Mouse (Mus musculus) heart, postnatal 0 days (tissue): ENCODE measurements around the gene Cc2d1a. TPM values are rescaled to one million over a fixed set of nuclear protein-coding genes. Genes with fewer than 3 reads are reported as not detected.

Experiments used
- ATAC-seq: fragments of 200-750 bp; cut with Nextera tagmentation; 2 replicates; pipeline ENCODE4 v1.8.0; 2017; ENCODE audit warnings: low read depth, moderate number of reproducible peaks, moderate library complexity; ENCODE audit not compliant: insufficient read depth
- DNase-seq: peaks from one replicate; pipeline ENCODE4 v3.0.0-alpha.2; 2016; ENCODE audit warnings: low spot score
- H3K27ac ChIP-seq: fragments of 300-500 bp; sonication (generic); 2 replicates; pipeline ENCODE4 v1.5.1; 2014; ENCODE audit warnings: low read depth, mild to moderate bottlenecking
- H3K27me3 ChIP-seq: fragments of 300-500 bp; sonication (generic); 2 replicates; pipeline ENCODE4 v1.6.1; 2014; ENCODE audit warnings: low read length, mixed read lengths; ENCODE audit not compliant: control insufficient read depth, insufficient read depth
- H3K36me3 ChIP-seq: fragments of 300-500 bp; sonication (generic); replicated peaks from 2 replicates; pipeline ENCODE4 v1.6.1; 2014; ENCODE audit warnings: low read length, mixed read lengths; ENCODE audit not compliant: control insufficient read depth, insufficient read depth
- H3K4me1 ChIP-seq: fragments of 300-500 bp; sonication (generic); 2 replicates; pipeline ENCODE4 v1.6.1; 2014; ENCODE audit warnings: antibody characterized with exemption; ENCODE audit not compliant: control insufficient read depth, insufficient read depth
- H3K4me2 ChIP-seq: fragments of 300-500 bp; sonication (generic); 2 replicates; pipeline ENCODE4 v1.6.1; 2014; ENCODE audit warnings: low read depth, mild to moderate bottlenecking, low read length, moderate library complexity
- H3K4me3 ChIP-seq: fragments of 300-500 bp; sonication (generic); 2 replicates; pipeline ENCODE4 v1.5.1; 2014; ENCODE audit warnings: low read depth, low read length
- H3K9ac ChIP-seq: fragments of 300-500 bp; sonication (generic); replicated peaks from 2 replicates; pipeline ENCODE4 v1.6.1; 2014; ENCODE audit warnings: low read depth, low read length, mixed read lengths
- H3K9me3 ChIP-seq: fragments of 300-500 bp; sonication (generic); replicated peaks from 2 replicates; pipeline ENCODE4 v1.6.1; 2016; ENCODE audit warnings: low read length; ENCODE audit not compliant: control insufficient read depth
- CTCF ChIP-seq: IDR thresholded peaks from 2 replicates; pipeline ENCODE4 v1.5.1; 2016; ENCODE audit warnings: antibody characterized with exemption, control low read depth, low read depth
- EP300 ChIP-seq: IDR thresholded peaks from 2 replicates; pipeline ENCODE4 v1.6.1; 2016; ENCODE audit warnings: antibody characterized with exemption, low read depth
- WGBS: fragments of 180-500 bp; shearing (Covaris S2); extraction: QIAGEN DNeasy Blood & Tissue Kit; methylation state at CpG from one replicate; pipeline ENCODE4 v1.1.7; 2014; 5-methylcytosine and 5-hydroxymethylcytosine counted together
- polyA plus RNA-seq: library from polyadenylated mRNA; unstranded; fragments of >200 nt; fragmentation: Nextera tagmentation; extraction: Ambion mirVana; gene quantifications from 2 replicates; pipeline ENCODE4 v1.2.1, GENCODE M21; 2015
- total RNA-seq: library from RNA; depleted of rRNA; stranded (reverse); fragments of >200 nt; gene quantifications from 2 replicates; pipeline ENCODE4 v1.2.3, GENCODE M21; 2014; ENCODE audit warnings: low replicate concordance; rRNA removed

The Cc2d1a gene
- 13.1 and 17.1 TPM in 2 replicates for total RNA-seq
- 8.4 and 10.2 TPM in 2 replicates for polyA plus RNA-seq

- peak within 1 kb of the TSS; percentile 69 for H3K4me3 ChIP-seq
- H3K4me2 ChIP-seq = peak within 1 kb of the TSS; percentile 94
- H3K27ac ChIP-seq = no peak within 1 kb of the TSS
- 17% methylated on average over 49 of the region's 49 CpGs for WGBS
- TF ChIP-seq EP300 = no peak
- no peak for TF ChIP-seq CTCF
- H3K4me1 ChIP-seq = peaks cover 17% of the 10 kb centered on the region
- peaks cover 12% of the 10 kb centered on the region for H3K36me3 ChIP-seq
- no peaks in the 10 kb centered on the region for H3K9me3 ChIP-seq
- no peaks in the 10 kb centered on the region for H3K27me3 ChIP-seq
- peak; percentile 97 for DNase-seq
- peak; percentile 96 for ATAC-seq
- peak within 1 kb of the TSS; percentile 71 for H3K9ac ChIP-seq
Observed at GRCm38 (mm10) chr8:84147769-84148530, at the start of gene Cc2d1a, which contains the start of gene 4930432K21Rik. Gene Cc2d1a, minus strand, starts transcription at chr8:84147936. Gene 4930432K21Rik, plus strand, starts transcription at chr8:84148025.

GRCm38 (mm10) chr8:84197141-84197921 lies 49.6 kb upstream of the Cc2d1a start:
- H3K4me2 ChIP-seq = peak overlapping the region; percentile 59
- H3K4me1 ChIP-seq = peaks cover 29% of the 10 kb centered on the region
- H3K27ac ChIP-seq = peak overlapping the region; percentile 99
- H3K9me3 ChIP-seq = no peaks in the 10 kb centered on the region
- DNase-seq (peak; percentile 81), ATAC-seq (peak; percentile 24)
- no peaks in the 10 kb centered on the region for H3K27me3 ChIP-seq
- peak overlapping the region; percentile 34 for H3K9ac ChIP-seq
- H3K36me3 ChIP-seq = no peaks in the 10 kb centered on the region
- WGBS = 6% methylated on average over 43 of the region's 43 CpGs
- peak overlapping the region; percentile 35 for H3K4me3 ChIP-seq
- peak; percentile 11 for TF ChIP-seq EP300
- no peak for TF ChIP-seq CTCF

GRCm38 (mm10) chr8:84194224-84194743 lies 46.5 kb upstream of the Cc2d1a start:
- ATAC-seq (no peak), DNase-seq (no peak)
- Histone ChIP-seq H3K9me3 (no peaks in the 10 kb centered on the region), H3K36me3 (no peaks in the 10 kb centered on the region), H3K9ac (no peak overlapping the region), H3K4me3 (no peak overlapping the region), H3K27ac (0 out of 2 replicates have a peak overlapping the region, but pooled peaks have one; percentile 9), H3K4me1 (peaks cover 25% of the 10 kb centered on the region), H3K4me2 (no peak overlapping the region), H3K27me3 (no peaks in the 10 kb centered on the region)
- WGBS = 75% methylated on average over 3 of the region's 3 CpGs
- no peak for TF ChIP-seq CTCF
- no peak for TF ChIP-seq EP300

- Histone ChIP-seq H3K36me3 (no peaks in the 10 kb centered on the region), H3K9ac (no peak overlapping the region), H3K27me3 (no peaks in the 10 kb centered on the region), H3K4me3 (no peak overlapping the region), H3K27ac (peak overlapping the region; percentile 93), H3K4me2 (no peak overlapping the region), H3K9me3 (no peaks in the 10 kb centered on the region), H3K4me1 (peaks cover 19% of the 10 kb centered on the region)
- WGBS = 89% methylated on average over 5 of the region's 5 CpGs
- no peak for DNase-seq
- no peak for TF ChIP-seq EP300
- peak; percentile 30; the same call in 1 of the 2 replicates for TF ChIP-seq CTCF
- no peak for ATAC-seq
Observed at GRCm38 (mm10) chr8:84193566-84193965, 45.8 kb upstream of the Cc2d1a start.

- H3K4me1 ChIP-seq = peaks cover 17% of the 10 kb centered on the region
- no peak overlapping the region for H3K4me2 ChIP-seq
- no peak overlapping the region for H3K9ac ChIP-seq
- 74% methylated on average over 4 of the region's 4 CpGs for WGBS
- H3K4me3 ChIP-seq = no peak overlapping the region
- H3K9me3 ChIP-seq = no peaks in the 10 kb centered on the region
- no peak for TF ChIP-seq CTCF
- no peak for TF ChIP-seq EP300
- no peak for ATAC-seq
- H3K36me3 ChIP-seq = no peaks in the 10 kb centered on the region
- H3K27ac ChIP-seq = peak overlapping the region; percentile 93
- DNase-seq = no peak
- no peaks in the 10 kb centered on the region for H3K27me3 ChIP-seq
Observed at GRCm38 (mm10) chr8:84193161-84193560, 45.4 kb upstream of the Cc2d1a start.
